Mouse (Mus musculus): ENCODE results near the gene Olfr315.
A peak's percentile ranks its signal among the peaks of the same experiment; 100 is the strongest.
"Not testable (repeated sequence)": the region's sequence is repeated elsewhere in the genome, so short reads cannot be mapped to it uniquely, and the experiment has no call there.

Gene Olfr315

GRCm38 (mm10) chr11:58772888-58773287 is at the start of gene Olfr315:
Gene Olfr315 (plus strand): TSS chr11:58773188.
- no peak for DNase-seq (ENCODE audit: low spot score in 2 of 2)

GRCm38 (mm10) chr11:58723914-58724313 is 49.1 kb upstream of the Olfr315 start, which contains the start of gene Olfr318:
Gene Olfr318 (minus strand): TSS chr11:58724014.
- no peak for DNase-seq (ENCODE audit: low spot score in 2 of 2)

- DNase-seq (ENCODE audit: low spot score in 2 of 2) = not testable (repeated sequence)
These were observed 44.9 kb upstream of the Olfr315 start for GRCm38 (mm10) chr11:58727896-58728650.

- no peak for DNase-seq (ENCODE audit: low spot score in 2 of 2)
These were observed 39.6 kb upstream of the Olfr315 start for GRCm38 (mm10) chr11:58733372-58733771.

GRCm38 (mm10) chr11:58738792-58739262 is 34.2 kb upstream of the Olfr315 start, which contains the start of gene Olfr317:
Gene Olfr317 (minus strand): TSS chr11:58739212.
- DNase-seq (ENCODE audit: low spot score in 2 of 2) = no peak

GRCm38 (mm10) chr11:58751096-58751495 is 21.9 kb upstream of the Olfr315 start:
- DNase-seq (ENCODE audit: low spot score in 2 of 2) = not testable (repeated sequence)

- DNase-seq (ENCODE audit: low spot score in 2 of 2) = no peak
These were observed 20.6 kb upstream of the Olfr315 start, which contains the start of gene Olfr316 for GRCm38 (mm10) chr11:58752434-58752833. Gene Olfr316 (plus strand): TSS chr11:58752734.

GRCm38 (mm10) chr11:58782480-58783089 is 9.6 kb downstream of the Olfr315 start, which contains the start of gene Olfr314:
Gene Olfr314 (plus strand): TSS chr11:58782952.
- DNase-seq (ENCODE audit: low spot score in 2 of 2) = no peak

GRCm38 (mm10) chr11:58784182-58784581 is 11.2 kb downstream of the Olfr315 start:
- DNase-seq (ENCODE audit: low spot score in 2 of 2) = peak in 1 of 2 experiments; percentile 20

- no peak for DNase-seq (ENCODE audit: low spot score in 2 of 2)
These were observed 14.7 kb downstream of the Olfr315 start for GRCm38 (mm10) chr11:58787651-58788050.

GRCm38 (mm10) chr11:58788346-58788745 is 15.4 kb downstream of the Olfr315 start:
- DNase-seq (ENCODE audit: low spot score in 2 of 2) = no peak

- peak in 1 of 2 experiments; percentile 49 for DNase-seq (ENCODE audit: low spot score in 2 of 2)
These were observed 16.5 kb downstream of the Olfr315 start for GRCm38 (mm10) chr11:58789532-58789931.

- no peak for DNase-seq (ENCODE audit: low spot score in 2 of 2)
These were observed 17.1 kb downstream of the Olfr315 start for GRCm38 (mm10) chr11:58790053-58790452.

- DNase-seq (ENCODE audit: low spot score in 2 of 2) = no peak
These were observed 17.7 kb downstream of the Olfr315 start for GRCm38 (mm10) chr11:58790646-58791045.

GRCm38 (mm10) chr11:58795856-58796255 is 22.9 kb downstream of the Olfr315 start:
- no peak for DNase-seq (ENCODE audit: low spot score in 2 of 2)

- no peak for DNase-seq (ENCODE audit: low spot score in 2 of 2)
These were observed 23.9 kb downstream of the Olfr315 start for GRCm38 (mm10) chr11:58796850-58797249.

GRCm38 (mm10) chr11:58799747-58800146 is 26.8 kb downstream of the Olfr315 start:
- no peak for DNase-seq (ENCODE audit: low spot score in 2 of 2)

GRCm38 (mm10) chr11:58801558-58802228 is 28.7 kb downstream of the Olfr315 start, which contains the start of gene Fam183b:
Gene Fam183b (minus strand): TSS chr11:58801960.
- DNase-seq (ENCODE audit: low spot score in 2 of 2) = no peak

GRCm38 (mm10) chr11:58803871-58804270 is 30.9 kb downstream of the Olfr315 start:
- DNase-seq (ENCODE audit: low spot score in 2 of 2) = no peak

- DNase-seq (ENCODE audit: low spot score in 2 of 2) = no peak
These were observed 31.4 kb downstream of the Olfr315 start for GRCm38 (mm10) chr11:58804393-58804792.

- no peak for DNase-seq (ENCODE audit: low spot score in 2 of 2)
These were observed 39.0 kb downstream of the Olfr315 start for GRCm38 (mm10) chr11:58812001-58812400.

- DNase-seq (ENCODE audit: low spot score in 2 of 2) = not testable (repeated sequence)
These were observed 41.7 kb downstream of the Olfr315 start, which contains the start of gene Olfr313 for GRCm38 (mm10) chr11:58814700-58815099. Gene Olfr313 (plus strand): TSS chr11:58815000.

Measured in spleen, postnatal 4 days (tissue).